Mouse (Mus musculus) hindbrain, postnatal 0 days (tissue): Measurements from ENCODE around the gene 2010111I01Rik. TPM values are rescaled to one million over a fixed set of nuclear protein-coding genes. Genes with fewer than 3 reads are reported as not detected.

Source experiments
- ATAC-seq: fragments of 200-750 bp; cut with Nextera tagmentation; 2 replicates; pipeline ENCODE4 v1.8.0; 2017; ENCODE audit warnings: mild to moderate bottlenecking, moderate TSS enrichment, moderate library complexity
- DNase-seq: peaks from one replicate; pipeline ENCODE4 v3.0.0-alpha.2; 2015; ENCODE audit warnings: low spot score
- H3K27ac ChIP-seq: fragments of 300-500 bp; sonication (generic); 2 replicates; pipeline ENCODE4 v1.5.1; 2014; ENCODE audit warnings: mild to moderate bottlenecking
- H3K27me3 ChIP-seq: fragments of 300-500 bp; sonication (generic); 2 replicates; pipeline ENCODE4 v1.6.1; 2014; ENCODE audit warnings: low read length, mixed read lengths; ENCODE audit not compliant: insufficient read depth
- H3K36me3 ChIP-seq: fragments of 300-500 bp; sonication (generic); 2 replicates; pipeline ENCODE4 v1.6.1; 2014; ENCODE audit warnings: low read length, mixed read lengths; ENCODE audit not compliant: insufficient read depth
- H3K4me1 ChIP-seq: fragments of 300-500 bp; sonication (generic); 2 replicates; pipeline ENCODE4 v1.6.1; 2014; ENCODE audit warnings: antibody characterized with exemption, low read length, mixed read lengths; ENCODE audit not compliant: insufficient read depth
- H3K4me2 ChIP-seq: fragments of 300-500 bp; sonication (generic); 2 replicates; pipeline ENCODE4 v1.6.1; 2014; ENCODE audit warnings: low read depth, mild to moderate bottlenecking, low read length, moderate library complexity, mixed read lengths
- H3K4me3 ChIP-seq: fragments of 300-500 bp; sonication (generic); 2 replicates; pipeline ENCODE4 v1.5.1; 2014; ENCODE audit warnings: low read length
- H3K9ac ChIP-seq: fragments of 300-500 bp; sonication (generic); replicated peaks from 2 replicates; pipeline ENCODE4 v1.6.1; 2014; ENCODE audit warnings: mild to moderate bottlenecking, low read length, moderate library complexity, mixed read lengths
- H3K9me3 ChIP-seq: fragments of 300-500 bp; sonication (generic); 2 replicates; pipeline ENCODE4 v1.6.1; 2016; ENCODE audit warnings: low read length, mixed read lengths
- CTCF ChIP-seq: IDR thresholded peaks from 2 replicates; pipeline ENCODE4 v1.5.1; 2016; ENCODE audit warnings: antibody characterized with exemption, control low read depth, low read depth
- WGBS: fragments of 180-500 bp; shearing (Covaris S2); extraction: QIAGEN DNeasy Blood & Tissue Kit; methylation state at CpG from one replicate; pipeline ENCODE4 v1.1.7; 2014; 5-methylcytosine and 5-hydroxymethylcytosine counted together
- polyA plus RNA-seq: library from polyadenylated mRNA; unstranded; fragments of >200 nt; fragmentation: Nextera tagmentation; extraction: Ambion mirVana; gene quantifications from 2 replicates; pipeline ENCODE4 v1.2.1, GENCODE M21; 2015
- total RNA-seq: library from RNA; depleted of rRNA; stranded (reverse); fragments of >200 nt; gene quantifications from 2 replicates; pipeline ENCODE4 v1.2.3, GENCODE M21; 2014

Gene 2010111I01Rik
- total and polyA plus RNA-seq, 2 experiments from 2014 or later, result 15.9 to 29.8 TPM

GRCm38 (mm10) chr13:63243586-63243985 lies 278.9 kb downstream of the 2010111I01Rik start:
- no peak overlapping the region for H3K9ac ChIP-seq
- H3K4me3 ChIP-seq, result no peak overlapping the region
- WGBS, result 77% methylated on average over 5 of the region's 5 CpGs
- no peak overlapping the region for H3K27ac ChIP-seq
- no peak overlapping the region for H3K4me2 ChIP-seq
- H3K9me3 ChIP-seq, result no peaks in the 10 kb centered on the region
- H3K27me3 ChIP-seq, result no peaks in the 10 kb centered on the region
- ATAC-seq (no peak), DNase-seq (no peak)
- H3K4me1 ChIP-seq, result no peaks in the 10 kb centered on the region
- H3K36me3 ChIP-seq, result no peaks in the 10 kb centered on the region
- no peak for TF ChIP-seq CTCF

GRCm38 (mm10) chr13:63244425-63244824 lies 279.7 kb downstream of the 2010111I01Rik start:
- Histone ChIP-seq H3K27me3 (no peaks in the 10 kb centered on the region), H3K4me1 (no peaks in the 10 kb centered on the region), H3K9me3 (no peaks in the 10 kb centered on the region), H3K4me2 (no peak overlapping the region), H3K36me3 (no peaks in the 10 kb centered on the region; the same call in 1 of the 2 replicates), H3K4me3 (no peak overlapping the region), H3K27ac (no peak overlapping the region), H3K9ac (no peak overlapping the region)
- ATAC-seq (no peak), DNase-seq (no peak)
- 59% methylated on average over 3 of the region's 3 CpGs for WGBS
- no peak for TF ChIP-seq CTCF

GRCm38 (mm10) chr13:63245218-63245617 lies 280.5 kb downstream of the 2010111I01Rik start:
- Histone ChIP-seq H3K9me3 (no peaks in the 10 kb centered on the region), H3K9ac (no peak overlapping the region), H3K4me3 (no peak overlapping the region), H3K36me3 (no peaks in the 10 kb centered on the region; the same call in 1 of the 2 replicates), H3K4me2 (no peak overlapping the region), H3K4me1 (no peaks in the 10 kb centered on the region), H3K27me3 (no peaks in the 10 kb centered on the region), H3K27ac (no peak overlapping the region)
- no peak for TF ChIP-seq CTCF
- no peak for DNase-seq
- WGBS, result 53% methylated on average over 9 of the region's 9 CpGs
- ATAC-seq, result no peak

GRCm38 (mm10) chr13:63245812-63246211 lies 281.1 kb downstream of the 2010111I01Rik start:
- Histone ChIP-seq H3K9ac (no peak overlapping the region), H3K4me2 (no peak overlapping the region), H3K4me3 (no peak overlapping the region), H3K4me1 (no peaks in the 10 kb centered on the region), H3K36me3 (no peaks in the 10 kb centered on the region; the same call in 1 of the 2 replicates), H3K27ac (no peak overlapping the region), H3K9me3 (no peaks in the 10 kb centered on the region), H3K27me3 (no peaks in the 10 kb centered on the region)
- WGBS, result 69% methylated on average over 4 of the region's 4 CpGs
- TF ChIP-seq CTCF, result no peak
- DNase-seq (no peak), ATAC-seq (no peak)

- Histone ChIP-seq H3K36me3 (no peaks in the 10 kb centered on the region; the same call in 1 of the 2 replicates), H3K4me2 (no peak overlapping the region), H3K4me3 (no peak overlapping the region), H3K27ac (no peak overlapping the region), H3K9me3 (no peaks in the 10 kb centered on the region), H3K4me1 (no peaks in the 10 kb centered on the region), H3K9ac (no peak overlapping the region), H3K27me3 (no peaks in the 10 kb centered on the region)
- ATAC-seq (no peak), DNase-seq (no peak)
- 84% methylated on average over 12 of the region's 12 CpGs for WGBS
- no peak for TF ChIP-seq CTCF
These were observed 281.7 kb downstream of the 2010111I01Rik start for GRCm38 (mm10) chr13:63246332-63246940.

- H3K9ac ChIP-seq, result no peak overlapping the region
- no peak for TF ChIP-seq CTCF
- H3K4me2 ChIP-seq, result no peak overlapping the region
- DNase-seq (no peak), ATAC-seq (no peak)
- H3K9me3 ChIP-seq, result no peaks in the 10 kb centered on the region
- H3K4me1 ChIP-seq, result no peaks in the 10 kb centered on the region
- no peaks in the 10 kb centered on the region for H3K27me3 ChIP-seq
- 72% methylated on average over 7 of the region's 7 CpGs for WGBS
- H3K27ac ChIP-seq, result no peak overlapping the region
- no peak overlapping the region for H3K4me3 ChIP-seq
- no peaks in the 10 kb centered on the region; the same call in 1 of the 2 replicates for H3K36me3 ChIP-seq
These were observed 282.3 kb downstream of the 2010111I01Rik start for GRCm38 (mm10) chr13:63247041-63247440.

GRCm38 (mm10) chr13:63247631-63248030 lies 282.9 kb downstream of the 2010111I01Rik start:
- no peak for TF ChIP-seq CTCF

More at GRCm38 (mm10) chr13:63247631-63248030, 282.9 kb downstream of the 2010111I01Rik start:
- Histone ChIP-seq H3K36me3 (no peaks in the 10 kb centered on the region; the same call in 1 of the 2 replicates), H3K27ac (no peak overlapping the region), H3K4me2 (no peak overlapping the region), H3K4me1 (no peaks in the 10 kb centered on the region), H3K4me3 (no peak overlapping the region), H3K27me3 (no peaks in the 10 kb centered on the region), H3K9ac (no peak overlapping the region), H3K9me3 (no peaks in the 10 kb centered on the region)
- ATAC-seq (no peak), DNase-seq (no peak)
- 91% methylated on average over 11 of the region's 11 CpGs for WGBS
